Mouse (Mus musculus) yolk sac, embryonic 10.5 days (tissue): ENCODE measurements at regions not wholly inside any gene's neighbourhood (a gene's known extent, or its start where the extent isn't known, plus 50 kb on each side); places are given as distances from the start of the nearest gene placed in this dataset.

Experiments used
- DNase-seq: peaks from one replicate; pipeline ENCODE4 v3.0.0-alpha.2; 2017; ENCODE audit warnings: low spot score

DNA sequence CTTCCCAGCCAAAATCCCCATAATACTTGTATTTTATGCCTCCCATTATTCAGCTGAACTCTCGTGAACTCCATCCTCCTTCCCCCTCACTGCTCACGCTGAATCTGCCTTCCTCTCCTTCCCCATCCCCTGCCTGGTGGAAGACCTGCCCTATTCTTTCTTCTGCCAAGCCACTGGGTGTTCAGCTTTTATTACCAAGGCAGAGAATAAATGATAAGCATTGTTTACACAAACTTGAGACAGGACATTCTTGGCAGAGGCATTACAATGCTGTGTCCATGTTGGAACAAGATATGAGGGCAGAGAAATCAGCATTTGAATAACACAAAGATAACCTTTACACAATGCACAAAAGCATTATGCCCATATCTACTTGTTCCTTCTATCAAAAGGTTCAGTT is 80.2 kb downstream of the Dhrs2 start:
- no peak for DNase-seq

DNA sequence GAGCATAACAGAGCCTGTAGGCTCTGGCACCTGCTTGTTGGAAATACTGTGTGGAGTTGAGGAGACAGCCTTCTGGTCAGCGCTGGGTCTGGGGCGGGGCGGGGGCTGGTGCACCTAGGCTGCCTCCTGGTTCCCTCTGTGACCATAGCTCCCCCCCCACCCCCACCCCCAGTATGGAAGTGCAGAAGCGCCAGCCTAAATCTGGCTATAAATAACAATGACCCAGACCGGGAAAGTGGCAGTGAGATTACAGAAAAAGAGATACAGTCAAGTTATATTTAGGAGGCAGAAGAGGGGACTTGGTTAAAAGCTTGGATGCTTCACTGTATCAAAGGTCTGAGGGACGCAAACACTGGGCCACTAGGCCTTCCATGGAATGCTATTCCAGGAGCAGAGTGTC is 91.8 kb downstream of the Dhrs2 start:
- DNase-seq: no peak

GRCm38 (mm10) chr14:55323897-55324296 is 102.1 kb downstream of the Dhrs2 start:
- DNase-seq: no peak

DNA sequence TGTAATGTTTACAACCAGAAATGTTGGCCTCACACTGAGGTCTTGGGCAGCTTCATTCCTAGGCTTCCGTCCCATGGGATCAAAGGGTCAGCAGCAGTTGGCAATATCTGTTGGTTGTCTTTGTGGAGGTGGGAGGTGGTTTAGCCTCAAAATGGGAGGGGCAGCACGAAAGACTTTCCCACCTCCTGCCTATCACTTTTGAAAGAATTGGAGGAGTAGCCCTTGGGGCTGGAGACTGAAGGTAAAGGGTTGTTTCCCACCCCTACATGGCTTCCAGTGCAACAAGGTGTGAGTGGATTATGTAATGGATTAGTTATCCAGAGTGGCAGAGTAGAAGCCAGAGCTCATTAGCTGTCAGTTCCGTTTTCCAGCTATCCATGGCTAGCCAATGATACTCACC is 102.5 kb downstream of the Dhrs2 start:
- no peak for DNase-seq

- DNase-seq: no peak
These were observed 112.0 kb downstream of the Dhrs2 start for GRCm38 (mm10) chr14:55333812-55334211.

DNA sequence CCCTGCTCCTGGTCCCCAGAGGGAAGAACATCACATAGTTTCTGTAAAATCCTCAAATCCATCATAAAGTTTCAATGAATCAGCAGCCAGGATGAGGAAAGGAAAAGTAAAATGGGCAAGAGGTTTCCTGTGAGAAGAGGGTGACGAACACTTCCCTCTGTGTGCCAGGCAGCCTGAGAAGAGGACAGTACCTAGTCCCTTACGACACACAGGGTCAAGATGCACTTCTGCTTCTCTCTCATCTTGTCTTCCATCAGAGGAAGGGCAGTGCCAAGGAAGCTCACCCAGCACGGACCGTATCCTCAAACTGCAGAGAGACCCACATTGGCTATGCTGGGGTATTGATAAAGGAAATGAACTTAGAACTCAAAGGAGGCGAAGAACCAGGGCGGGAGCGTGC is 112.5 kb downstream of the Dhrs2 start:
- DNase-seq: no peak

DNA sequence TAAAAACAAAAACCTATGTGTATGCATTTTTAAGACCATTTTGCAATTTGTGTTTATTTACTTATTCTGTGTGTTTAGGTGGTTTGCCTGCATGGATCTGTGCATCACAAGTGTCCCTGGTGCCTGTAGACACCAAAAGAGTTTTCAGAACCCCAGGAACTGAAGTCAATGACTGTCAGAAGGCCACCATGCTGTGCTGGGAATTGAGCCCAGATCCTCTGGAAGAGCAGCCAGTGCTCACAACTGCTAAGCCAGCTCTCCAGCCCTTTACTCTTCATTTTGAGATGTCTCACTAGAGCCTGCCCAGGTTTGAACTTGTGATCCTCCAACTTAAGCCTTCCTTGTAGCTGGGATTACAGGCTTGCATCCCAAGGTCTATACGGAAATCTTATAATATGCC is 113.8 kb downstream of the Dhrs2 start:
- DNase-seq: no peak

- DNase-seq: no peak
These were observed 114.8 kb downstream of the Dhrs2 start for GRCm38 (mm10) chr14:55336451-55337195.

GRCm38 (mm10) chr14:55338010-55338409 is 116.2 kb downstream of the Dhrs2 start:
- DNase-seq: no peak

DNA sequence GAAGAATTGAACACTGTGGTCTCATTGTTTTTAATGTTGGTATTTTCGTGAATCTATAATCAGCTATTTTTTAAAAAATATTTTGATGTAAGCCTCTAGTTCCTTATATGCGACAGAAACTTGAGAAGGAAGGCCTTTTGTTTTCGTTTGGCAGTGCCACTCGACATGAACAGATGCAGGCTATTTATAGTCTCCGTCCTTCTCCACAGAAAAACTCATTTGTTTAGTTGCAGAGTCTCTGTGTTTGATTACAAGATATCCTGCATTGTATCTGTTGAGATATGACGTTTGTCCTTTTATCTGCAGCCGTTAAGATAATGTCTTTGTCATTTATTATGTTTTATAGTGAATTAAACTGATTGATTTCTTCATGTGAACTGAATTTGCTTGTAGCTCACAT is 116.7 kb downstream of the Dhrs2 start:
- DNase-seq: no peak

DNA sequence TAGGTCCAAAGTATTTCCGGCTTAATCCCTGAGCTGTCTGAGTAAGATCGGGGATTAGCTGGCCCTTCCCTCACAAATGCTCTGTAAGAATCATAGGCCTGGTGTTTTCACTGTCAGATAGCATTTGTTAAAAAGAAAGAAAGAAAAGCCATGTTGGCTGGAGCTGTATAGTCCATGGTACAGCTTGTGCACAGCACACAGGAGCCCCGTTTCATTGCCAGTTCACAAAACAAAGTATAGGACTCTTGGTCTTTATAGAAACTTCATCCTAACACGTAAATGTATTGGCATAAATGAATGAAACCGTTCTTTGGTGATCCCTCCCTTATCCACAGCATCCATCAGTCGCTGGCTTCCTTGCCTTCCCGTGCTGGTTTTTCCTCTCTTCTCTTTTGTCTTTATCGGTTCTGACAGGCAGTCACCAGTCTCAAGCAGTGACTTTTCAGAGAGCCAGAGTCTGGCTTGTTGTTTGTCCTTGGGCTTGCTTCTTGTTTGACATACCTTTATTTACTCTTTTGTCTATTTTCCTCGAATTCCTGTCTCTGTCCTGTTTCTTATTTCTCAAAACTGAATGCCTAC is 117.3 kb downstream of the Dhrs2 start:
- no peak for DNase-seq

DNA sequence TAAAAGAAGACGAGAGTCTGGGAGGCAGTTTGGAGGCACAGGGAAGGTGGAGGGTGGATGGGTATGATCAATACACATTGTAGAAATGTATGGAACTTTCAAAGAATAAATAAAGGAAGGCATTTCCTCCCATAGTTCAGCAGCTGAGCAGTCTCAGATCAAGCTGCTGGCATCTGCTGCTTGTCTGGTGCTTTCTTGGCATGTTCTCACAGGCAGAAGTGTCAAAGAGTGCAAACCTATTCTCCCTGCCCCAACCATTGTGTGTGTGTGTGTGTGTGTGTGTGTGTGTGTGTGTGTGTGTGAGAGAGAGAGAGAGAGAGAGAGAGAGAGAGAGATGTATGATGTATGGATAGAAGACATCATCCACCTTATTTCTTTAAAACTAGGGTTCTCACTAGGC is 121.5 kb downstream of the Dhrs2 start:
- DNase-seq: no peak

DNA sequence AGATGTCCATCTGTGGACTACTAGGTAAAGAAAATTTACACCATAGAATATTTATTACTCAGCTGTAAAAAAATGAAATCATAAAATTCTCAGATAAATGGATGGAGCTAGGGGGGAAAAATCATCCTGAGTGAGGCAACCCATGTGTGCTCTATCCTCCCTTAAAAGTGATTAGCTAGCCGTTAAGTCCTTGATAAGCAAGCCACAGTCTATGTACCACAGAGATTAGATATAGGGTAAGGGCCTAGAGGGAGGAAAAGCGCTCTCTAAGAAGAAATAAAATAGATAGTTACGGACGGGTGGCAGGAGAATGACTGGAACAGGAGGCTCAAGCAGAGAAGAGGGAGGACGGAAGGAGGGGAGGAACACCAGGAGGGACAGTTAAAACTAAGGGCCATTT is 122.1 kb downstream of the Dhrs2 start:
- DNase-seq: no peak

DNA sequence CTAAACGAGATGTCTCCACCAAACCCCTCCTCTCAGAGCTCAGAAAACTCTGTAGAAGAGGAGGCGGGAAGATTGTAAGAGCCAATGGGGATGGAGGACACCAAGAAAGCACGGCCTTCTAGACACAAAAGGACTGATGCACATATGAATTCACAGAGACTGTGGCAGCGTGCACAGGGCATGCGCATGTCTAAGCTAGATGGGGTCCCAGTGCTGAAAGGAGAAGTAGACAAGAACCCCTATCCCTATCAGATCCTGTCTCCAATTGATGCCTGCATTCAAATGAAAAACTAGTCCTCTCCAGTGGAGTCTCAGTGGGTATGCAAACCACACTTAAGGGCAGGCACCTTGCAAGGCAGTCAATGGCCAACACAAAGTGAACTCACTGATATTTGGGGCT is 123.3 kb downstream of the Dhrs2 start:
- no peak for DNase-seq

- no peak for DNase-seq
These were observed 126.3 kb downstream of the Dhrs2 start for GRCm38 (mm10) chr14:55348098-55348497.

DNA sequence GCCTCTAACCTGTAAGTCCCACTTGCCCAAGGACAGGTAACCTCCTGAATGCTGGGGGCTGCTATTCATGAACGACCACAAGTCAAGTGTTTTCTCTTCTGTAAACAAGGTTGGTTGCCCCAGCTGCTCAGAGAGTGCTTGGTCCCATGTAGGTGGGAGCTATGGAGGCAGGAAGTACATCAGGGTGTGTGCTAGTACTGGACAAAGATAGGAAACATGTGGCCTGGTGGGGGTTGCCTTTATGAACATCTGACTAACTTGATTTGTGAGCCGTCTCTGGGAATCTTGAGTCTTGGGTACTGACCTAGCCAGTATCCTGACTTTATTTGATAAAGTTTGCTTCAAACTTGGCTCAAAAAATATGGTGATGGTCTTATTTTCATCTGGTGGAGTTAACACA is 121.3 kb upstream of the Dhrs4 start:
- no peak for DNase-seq

- DNase-seq: no peak
These were observed 120.1 kb upstream of the Dhrs4 start for GRCm38 (mm10) chr14:55358429-55358828.

DNA sequence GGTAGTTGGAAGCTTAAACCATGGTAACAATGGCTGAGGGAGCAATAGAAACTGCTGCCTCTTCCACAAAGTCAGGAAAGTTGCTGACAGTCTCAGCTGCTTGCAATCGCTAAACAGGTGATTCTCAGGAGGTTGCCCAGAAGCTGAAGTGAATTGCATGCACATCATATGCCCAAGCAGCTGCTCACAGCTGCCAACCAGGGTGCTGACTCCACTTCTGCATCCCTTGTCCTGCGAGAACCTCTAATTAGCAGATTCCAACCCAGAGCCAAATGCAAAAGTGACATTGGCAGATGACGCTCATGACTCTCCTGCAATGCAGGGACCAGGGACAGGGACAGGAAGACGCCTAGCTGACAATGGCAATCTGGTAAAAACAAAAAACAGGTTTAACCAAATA is 116.2 kb upstream of the Dhrs4 start:
- DNase-seq: no peak

- DNase-seq: no peak
These were observed 115.8 kb upstream of the Dhrs4 start for GRCm38 (mm10) chr14:55362757-55363156.

DNA sequence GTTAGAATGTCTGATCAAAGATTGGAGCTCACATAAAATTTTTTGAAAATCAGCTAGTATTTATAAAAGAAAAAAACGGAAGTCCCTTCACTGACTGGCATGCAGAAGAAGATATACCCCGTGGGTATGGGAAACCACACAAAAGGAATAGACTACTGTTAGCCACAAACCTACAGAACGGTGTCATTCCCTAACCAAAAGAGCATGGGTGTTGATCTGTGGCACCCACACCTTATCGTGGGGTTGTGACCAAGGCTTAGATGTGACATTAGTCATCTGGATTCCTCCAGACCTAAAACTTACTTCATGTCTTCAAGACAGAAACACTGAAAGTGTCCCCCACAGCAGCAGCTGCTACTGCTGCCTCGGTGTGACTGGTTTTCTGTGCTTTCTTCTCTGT is 108.2 kb upstream of the Dhrs4 start:
- no peak for DNase-seq

DNA sequence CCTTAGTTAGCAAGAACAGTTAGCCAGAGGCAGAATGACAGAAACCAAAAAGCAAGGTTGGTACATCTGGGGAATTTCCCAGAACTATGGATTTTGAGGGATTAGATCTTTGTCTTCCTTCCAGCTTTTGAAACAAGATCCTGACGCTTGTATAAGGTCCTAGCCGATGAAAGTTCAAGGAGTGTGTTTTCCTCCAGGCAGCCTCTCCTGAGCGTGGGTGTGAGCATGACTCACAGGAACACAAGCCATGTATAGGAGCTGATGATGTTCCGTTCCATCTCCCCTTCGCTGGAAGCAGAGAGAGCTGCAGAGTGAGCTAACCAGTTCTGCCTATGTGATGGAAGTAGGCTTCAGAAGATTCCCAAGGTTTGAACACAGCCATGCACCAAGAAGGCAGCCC is 105.6 kb upstream of the Dhrs4 start:
- DNase-seq: no peak

DNA sequence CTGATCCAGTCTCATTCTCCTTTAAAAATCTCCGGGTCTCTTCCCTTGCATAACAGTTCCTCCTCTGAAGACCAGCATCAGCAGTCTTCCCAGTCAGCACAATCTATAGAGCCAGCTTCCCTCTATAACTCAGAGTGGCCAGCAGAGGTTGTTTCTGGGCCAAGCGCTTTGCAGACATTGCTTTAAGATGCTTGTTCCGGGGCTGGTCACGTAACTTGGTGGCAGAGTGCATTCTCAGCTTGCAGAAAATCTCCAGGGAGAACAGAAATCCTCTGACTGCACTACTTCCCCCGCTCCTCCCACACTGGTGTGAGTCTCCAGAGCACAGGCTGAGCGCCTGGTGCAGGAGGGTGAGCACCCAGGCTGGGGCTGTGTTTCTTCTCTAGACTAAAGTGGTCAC is 91.8 kb upstream of the Dhrs4 start:
- DNase-seq: peak; percentile 14

- DNase-seq: no peak
These were observed 91.2 kb upstream of the Dhrs4 start for GRCm38 (mm10) chr14:55387378-55387777.

- no peak for DNase-seq
These were observed 86.2 kb upstream of the Dhrs4 start for GRCm38 (mm10) chr14:55392390-55392789.
